Mouse (Mus musculus) frontal cortex, postnatal 14 days (tissue): Measurements from ENCODE around the gene Tlx3.

ENCODE experiments used
- DNase-seq, 2 experiments: peaks; one replicate each; pipeline ENCODE4 v3.0.0; 2022; ENCODE audit warnings: low spot score in 2 of 2

The Tlx3 gene

GRCm38 (mm10) chr11:33151128-33151779 is 52.1 kb downstream of the Tlx3 start:
- no peak for DNase-seq
